Mouse (Mus musculus) heart, embryonic 12.5 days (tissue): ENCODE results near the gene Scap. TPM values are rescaled to one million over a fixed set of nuclear protein-coding genes. Genes with fewer than 3 reads are reported as not detected.
A peak's percentile ranks its signal among the peaks of the same experiment; 100 is the strongest.

Source experiments
- ATAC-seq: fragments of 200-750 bp; cut with Nextera tagmentation; 2 replicates; pipeline ENCODE4 v1.8.0; 2017; ENCODE audit warnings: moderate TSS enrichment, moderate library complexity; ENCODE audit not compliant: insufficient number of reproducible peaks, low FRiP score
- H3K27ac ChIP-seq: fragments of 300-500 bp; sonication (generic); 2 replicates; pipeline ENCODE4 v1.5.1; 2016; ENCODE audit warnings: mild to moderate bottlenecking, moderate library complexity; ENCODE audit not compliant: poor library complexity, severe bottlenecking
- H3K27me3 ChIP-seq: fragments of 300-500 bp; sonication (generic); replicated peaks from 2 replicates; pipeline ENCODE4 v1.6.1; 2016; ENCODE audit warnings: mild to moderate bottlenecking, moderate library complexity
- H3K36me3 ChIP-seq: fragments of 300-500 bp; sonication (generic); 2 replicates; pipeline ENCODE4 v1.6.1; 2016; ENCODE audit warnings: mild to moderate bottlenecking, moderate library complexity
- H3K4me1 ChIP-seq: fragments of 300-500 bp; sonication (generic); replicated peaks from 2 replicates; pipeline ENCODE4 v1.6.1; 2016; ENCODE audit warnings: mild to moderate bottlenecking
- H3K4me2 ChIP-seq: fragments of 300-500 bp; sonication (generic); 2 replicates; pipeline ENCODE4 v1.6.1; 2016; ENCODE audit warnings: mild to moderate bottlenecking, moderate library complexity
- H3K4me3 ChIP-seq: fragments of 300-500 bp; sonication (generic); 2 replicates; pipeline ENCODE4 v1.5.1; 2016; ENCODE audit warnings: mild to moderate bottlenecking
- H3K9ac ChIP-seq: fragments of 300-500 bp; sonication (generic); 2 replicates; pipeline ENCODE4 v1.6.1; 2016; ENCODE audit warnings: mild to moderate bottlenecking, moderate library complexity
- H3K9me3 ChIP-seq: fragments of 300-500 bp; sonication (generic); replicated peaks from 2 replicates; pipeline ENCODE4 v1.6.1; 2016; ENCODE audit warnings: mild to moderate bottlenecking, moderate library complexity
- WGBS: fragments of 180-500 bp; shearing (Covaris S2); methylation state at CpG from one replicate; pipeline ENCODE4 v1.1.7; 2016; 5-methylcytosine and 5-hydroxymethylcytosine counted together
- polyA plus RNA-seq: library from polyadenylated mRNA; unstranded; fragments of >200 nt; fragmentation: Nextera tagmentation; extraction: Ambion mirVana; gene quantifications from 2 replicates; pipeline ENCODE4 v1.2.1, GENCODE M21; 2016

Gene Scap
- 22.2 and 23.9 TPM in 2 replicates for polyA plus RNA-seq

GRCm38 (mm10) chr9:110333135-110333895 lies at the start of gene Scap:
Gene Scap (plus strand): TSS chr9:110333288.
- Histone ChIP-seq H3K36me3 (no peaks in the 10 kb centered on the region), H3K4me2 (peak within 1 kb of the TSS; percentile 95), H3K27ac (peak within 1 kb of the TSS; percentile 72), H3K4me3 (peak within 1 kb of the TSS; percentile 98), H3K4me1 (peaks cover 30% of the 10 kb centered on the region), H3K27me3 (no peaks in the 10 kb centered on the region), H3K9me3 (no peaks in the 10 kb centered on the region), H3K9ac (peak within 1 kb of the TSS; percentile 88)
- WGBS = under 1% methylated on average over 75 of the region's 78 CpGs
- ATAC-seq = peak; percentile 93

- Histone ChIP-seq H3K36me3 (no peaks in the 10 kb centered on the region), H3K4me2 (no peak overlapping the region), H3K27ac (no peak overlapping the region), H3K27me3 (no peaks in the 10 kb centered on the region), H3K4me1 (no peaks in the 10 kb centered on the region), H3K9me3 (no peaks in the 10 kb centered on the region), H3K4me3 (no peak overlapping the region), H3K9ac (no peak overlapping the region)
- 89% methylated on average over 10 of the region's 10 CpGs for WGBS
- ATAC-seq = no peak
Measured at GRCm38 (mm10) chr9:110284075-110284697, 48.9 kb upstream of the Scap start.

- WGBS = 76% methylated on average over 7 of the region's 7 CpGs
- no peaks in the 10 kb centered on the region for H3K27me3 ChIP-seq
- H3K9me3 ChIP-seq = no peaks in the 10 kb centered on the region
- H3K4me2 ChIP-seq = no peak overlapping the region
- H3K9ac ChIP-seq = no peak overlapping the region
- no peak for ATAC-seq
- no peaks in the 10 kb centered on the region for H3K36me3 ChIP-seq
- no peak overlapping the region for H3K4me3 ChIP-seq
- H3K4me1 ChIP-seq = no peaks in the 10 kb centered on the region
- no peak overlapping the region for H3K27ac ChIP-seq
Measured at GRCm38 (mm10) chr9:110287321-110287924, 45.7 kb upstream of the Scap start.

GRCm38 (mm10) chr9:110293254-110293718 lies 39.8 kb upstream of the Scap start:
- no peak overlapping the region for H3K9ac ChIP-seq

GRCm38 (mm10) chr9:110293873-110294415 lies 39.1 kb upstream of the Scap start:
- H3K27me3 ChIP-seq = no peaks in the 10 kb centered on the region
- no peaks in the 10 kb centered on the region for H3K9me3 ChIP-seq
- no peak overlapping the region for H3K9ac ChIP-seq
- no peaks in the 10 kb centered on the region for H3K36me3 ChIP-seq
- 77% methylated on average over 13 of the region's 13 CpGs for WGBS
- H3K4me2 ChIP-seq = no peak overlapping the region
- H3K27ac ChIP-seq = no peak overlapping the region
- H3K4me1 ChIP-seq = peaks cover 10% of the 10 kb centered on the region; the same call in 1 of the 2 replicates
- H3K4me3 ChIP-seq = no peak overlapping the region
- ATAC-seq = no peak

More at GRCm38 (mm10) chr9:110293254-110293718, 39.8 kb upstream of the Scap start:
- 56% methylated on average over 12 of the region's 12 CpGs for WGBS
- Histone ChIP-seq H3K27ac (no peak overlapping the region), H3K9me3 (no peaks in the 10 kb centered on the region), H3K27me3 (no peaks in the 10 kb centered on the region), H3K4me1 (peaks cover 10% of the 10 kb centered on the region; the same call in 1 of the 2 replicates), H3K4me3 (no peak overlapping the region), H3K4me2 (no peak overlapping the region), H3K36me3 (no peaks in the 10 kb centered on the region)
- no peak for ATAC-seq

GRCm38 (mm10) chr9:110294786-110295185 lies 38.3 kb upstream of the Scap start:
- H3K4me2 ChIP-seq = no peak overlapping the region
- no peaks in the 10 kb centered on the region for H3K9me3 ChIP-seq
- no peak for ATAC-seq
- peaks cover 10% of the 10 kb centered on the region; the same call in 1 of the 2 replicates for H3K4me1 ChIP-seq
- no peak overlapping the region for H3K9ac ChIP-seq
- H3K27me3 ChIP-seq = no peaks in the 10 kb centered on the region
- WGBS = 46% methylated on average over 3 of the region's 3 CpGs
- H3K27ac ChIP-seq = no peak overlapping the region
- H3K36me3 ChIP-seq = no peaks in the 10 kb centered on the region
- H3K4me3 ChIP-seq = no peak overlapping the region

- Histone ChIP-seq H3K9ac (no peak overlapping the region), H3K9me3 (peaks cover 13% of the 10 kb centered on the region), H3K36me3 (no peaks in the 10 kb centered on the region), H3K4me1 (peaks cover 10% of the 10 kb centered on the region; the same call in 1 of the 2 replicates), H3K4me2 (no peak overlapping the region), H3K27me3 (no peaks in the 10 kb centered on the region), H3K4me3 (no peak overlapping the region), H3K27ac (no peak overlapping the region)
- ATAC-seq = peak; percentile 29; the same call in 1 of the 2 replicates
- 9% methylated on average over 5 of the region's 5 CpGs for WGBS
Measured at GRCm38 (mm10) chr9:110296867-110297627, 36.0 kb upstream of the Scap start.

GRCm38 (mm10) chr9:110304516-110304915 lies 28.6 kb upstream of the Scap start:
- Histone ChIP-seq H3K27ac (peak overlapping the region; percentile 90), H3K9ac (peak overlapping the region; percentile 75), H3K4me3 (peak overlapping the region; percentile 61), H3K27me3 (no peaks in the 10 kb centered on the region), H3K4me1 (peaks cover 6% of the 10 kb centered on the region), H3K9me3 (peaks cover 16% of the 10 kb centered on the region), H3K36me3 (no peaks in the 10 kb centered on the region), H3K4me2 (peak overlapping the region; percentile 76)
- no peak for ATAC-seq
- WGBS = 10% methylated on average over 4 of the region's 4 CpGs

GRCm38 (mm10) chr9:110304969-110305651 lies 28.0 kb upstream of the Scap start, which contains the start of gene Elp6:
Gene Elp6 (plus strand): TSS chr9:110305173.
- H3K27ac ChIP-seq = peak within 1 kb of the TSS; percentile 90
- WGBS = under 1% methylated on average over 46 of the region's 46 CpGs

GRCm38 (mm10) chr9:110306371-110306770 lies 26.7 kb upstream of the Scap start:
- Histone ChIP-seq H3K9ac (no peak overlapping the region), H3K4me1 (peaks cover 6% of the 10 kb centered on the region), H3K27me3 (no peaks in the 10 kb centered on the region), H3K36me3 (peaks cover 15% of the 10 kb centered on the region), H3K27ac (no peak overlapping the region), H3K9me3 (peaks cover 9% of the 10 kb centered on the region), H3K4me2 (0 out of 2 replicates have a peak overlapping the region, but pooled peaks have one; percentile 76), H3K4me3 (no peak overlapping the region)
- WGBS = 83% methylated on average over 5 of the region's 5 CpGs
- no peak for ATAC-seq

More at GRCm38 (mm10) chr9:110304969-110305651, 28.0 kb upstream of the Scap start, which contains the start of gene Elp6:
- Histone ChIP-seq H3K4me1 (peaks cover 6% of the 10 kb centered on the region), H3K4me3 (peak within 1 kb of the TSS; percentile 61), H3K27me3 (no peaks in the 10 kb centered on the region), H3K4me2 (peak within 1 kb of the TSS; percentile 76), H3K9me3 (peaks cover 16% of the 10 kb centered on the region), H3K36me3 (peaks cover 5% of the 10 kb centered on the region), H3K9ac (peak within 1 kb of the TSS; percentile 75)
- peak; percentile 97 for ATAC-seq
